Mouse (Mus musculus) lung, embryonic 16.5 days (tissue): ENCODE data around the gene Crybb2. TPM values are rescaled to one million over a fixed set of nuclear protein-coding genes. Genes with fewer than 3 reads are reported as not detected.
A peak's percentile ranks its signal among the peaks of the same experiment; 100 is the strongest.
"Not testable (repeated sequence)": the region's sequence is repeated elsewhere in the genome, so short reads cannot be mapped to it uniquely, and the experiment has no call there.

Experiments used
- ATAC-seq: fragments of 200-750 bp; cut with Nextera tagmentation; 2 replicates; pipeline ENCODE4 v1.8.0; 2017; ENCODE audit warnings: low read depth, mild to moderate bottlenecking, moderate library complexity
- H3K27ac ChIP-seq: fragments of 300-500 bp; sonication (generic); 2 replicates; pipeline ENCODE4 v1.5.1; 2014; ENCODE audit warnings: mild to moderate bottlenecking, control low read depth, low read length
- H3K27me3 ChIP-seq: fragments of 300-500 bp; sonication (generic); 2 replicates; pipeline ENCODE4 v1.6.1; 2014; ENCODE audit warnings: low read depth, low read length, mixed read lengths; ENCODE audit not compliant: control insufficient read depth, insufficient read depth
- H3K36me3 ChIP-seq: fragments of 300-500 bp; sonication (generic); 2 replicates; pipeline ENCODE4 v1.6.1; 2014; ENCODE audit warnings: low read length; ENCODE audit not compliant: control insufficient read depth, insufficient read depth
- H3K4me1 ChIP-seq: fragments of 300-500 bp; sonication (generic); replicated peaks from 2 replicates; pipeline ENCODE4 v1.6.1; 2014; ENCODE audit warnings: low read length, mixed read lengths; ENCODE audit not compliant: control insufficient read depth, insufficient read depth
- H3K4me2 ChIP-seq: fragments of 300-500 bp; sonication (generic); 2 replicates; pipeline ENCODE4 v1.6.1; 2014; ENCODE audit warnings: low read depth, low read length, control low read depth
- H3K4me3 ChIP-seq: fragments of 300-500 bp; sonication (generic); 2 replicates; pipeline ENCODE4 v1.5.1; 2014; ENCODE audit warnings: mild to moderate bottlenecking, low read length, control low read depth
- H3K9ac ChIP-seq: fragments of 300-500 bp; sonication (generic); 2 replicates; pipeline ENCODE4 v1.6.1; 2014; ENCODE audit warnings: low read length, control low read depth
- H3K9me3 ChIP-seq: fragments of 300-500 bp; sonication (generic); 2 replicates; pipeline ENCODE4 v1.6.1; 2016; ENCODE audit warnings: low read length; ENCODE audit not compliant: control insufficient read depth
- WGBS: fragments of 180-500 bp; shearing (Covaris S2); extraction: QIAGEN DNeasy Blood & Tissue Kit; methylation state at CpG from one replicate; pipeline ENCODE4 v1.1.7; 2014; 5-methylcytosine and 5-hydroxymethylcytosine counted together
- polyA plus RNA-seq: library from polyadenylated mRNA; unstranded; fragments of >200 nt; fragmentation: Nextera tagmentation; extraction: Ambion mirVana; gene quantifications from 2 replicates; pipeline ENCODE4 v1.2.1, GENCODE M21; 2015

Gene Crybb2
- polyA plus RNA-seq, 1 experiment from 2014 or later = not detected

DNA sequence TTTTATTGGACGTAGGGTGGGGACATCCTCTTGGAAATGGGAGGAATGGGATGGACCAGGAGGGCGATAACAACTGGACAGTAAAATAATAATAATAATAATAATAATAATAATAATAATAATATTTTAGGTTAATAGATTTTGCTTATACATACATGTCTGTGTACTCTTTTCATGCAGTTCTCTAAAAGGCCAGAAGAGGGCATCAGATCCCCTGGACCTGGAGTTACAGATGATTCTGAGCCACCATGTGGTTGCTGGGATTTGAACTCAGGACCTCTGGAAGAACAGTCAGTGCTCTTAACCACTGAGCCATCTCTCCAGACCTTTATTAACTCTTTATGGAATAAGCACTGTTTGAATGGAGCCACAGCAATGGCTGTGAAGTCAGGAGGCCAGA, 39.7 kb upstream of the Crybb2 start:
- not testable (repeated sequence) for H3K36me3 ChIP-seq, H3K27ac ChIP-seq, H3K27me3 ChIP-seq, H3K4me3 ChIP-seq, H3K9ac ChIP-seq, H3K9me3 ChIP-seq, H3K4me2 ChIP-seq, ATAC-seq
- WGBS = 85% methylated on average over 2 of the region's 2 CpGs
- peaks cover 49% of the 10 kb centered on the region for H3K4me1 ChIP-seq

DNA sequence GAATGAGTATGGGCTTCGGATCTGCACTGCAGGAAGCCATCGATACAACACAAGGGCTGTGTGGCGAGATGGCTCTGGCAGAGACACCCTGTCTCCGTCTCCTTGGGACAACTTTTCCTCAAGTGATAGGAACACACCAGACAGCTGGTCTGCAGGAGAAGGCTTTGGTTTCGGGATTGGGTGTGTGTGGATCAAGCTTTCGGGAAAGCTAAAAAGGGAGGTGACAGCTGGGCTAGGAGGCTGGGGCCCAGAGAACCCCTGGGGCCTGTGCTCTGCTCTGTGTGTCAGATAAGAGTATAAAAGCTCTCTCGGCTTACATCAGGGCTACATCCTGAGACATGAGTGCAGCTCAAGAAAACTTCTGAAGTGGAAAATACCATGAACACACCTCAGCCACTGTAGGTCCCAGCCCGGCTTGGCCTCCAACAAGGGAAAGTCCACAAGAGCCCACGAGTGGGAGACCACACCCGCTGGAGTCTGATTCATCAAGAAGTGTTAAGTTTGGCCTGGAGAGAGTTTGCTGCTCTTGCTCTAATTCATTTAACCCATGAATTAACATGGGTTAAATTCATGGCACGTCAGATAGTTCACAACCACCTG, 38.3 kb upstream of the Crybb2 start:
- H3K27ac ChIP-seq = peak overlapping the region; percentile 77
- peaks cover 37% of the 10 kb centered on the region for H3K4me1 ChIP-seq
- no peak overlapping the region for H3K4me2 ChIP-seq

DNA sequence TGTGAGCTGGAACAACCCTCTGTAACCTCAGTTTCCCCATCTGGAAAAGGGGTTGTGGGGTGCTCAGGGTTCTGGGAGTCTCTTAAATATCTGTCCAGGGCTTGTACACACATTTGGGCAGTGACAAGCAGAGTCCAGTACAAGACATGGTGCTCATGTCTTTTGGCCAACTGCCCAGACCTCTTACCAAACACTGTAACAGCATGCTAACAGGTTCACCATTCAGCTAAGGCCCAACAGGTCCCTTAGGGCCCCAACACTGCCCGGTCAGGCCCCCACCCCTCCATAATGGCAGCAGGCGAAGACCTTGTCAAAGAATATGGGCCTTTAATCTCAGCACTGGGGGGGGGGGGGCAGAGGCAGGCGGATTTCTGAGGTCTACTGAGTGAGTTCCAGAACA, 37.8 kb upstream of the Crybb2 start:
- Histone ChIP-seq H3K4me2 (no peak overlapping the region), H3K9me3 (no peaks in the 10 kb centered on the region), H3K27me3 (no peaks in the 10 kb centered on the region), H3K36me3 (no peaks in the 10 kb centered on the region), H3K9ac (no peak overlapping the region), H3K4me1 (peaks cover 33% of the 10 kb centered on the region), H3K27ac (peak overlapping the region; percentile 77), H3K4me3 (no peak overlapping the region)
- peak; percentile 53 for ATAC-seq
- WGBS = 39% methylated on average over 2 of the region's 3 CpGs

More for the DNA sequence above, 38.3 kb upstream of the Crybb2 start:
- no peaks in the 10 kb centered on the region for H3K36me3 ChIP-seq
- no peaks in the 10 kb centered on the region for H3K27me3 ChIP-seq
- 53% methylated on average over 11 of the region's 11 CpGs for WGBS
- peak; percentile 4; the same call in 1 of the 2 replicates for ATAC-seq
- no peak overlapping the region for H3K4me3 ChIP-seq
- H3K9me3 ChIP-seq = no peaks in the 10 kb centered on the region
- no peak overlapping the region for H3K9ac ChIP-seq

DNA sequence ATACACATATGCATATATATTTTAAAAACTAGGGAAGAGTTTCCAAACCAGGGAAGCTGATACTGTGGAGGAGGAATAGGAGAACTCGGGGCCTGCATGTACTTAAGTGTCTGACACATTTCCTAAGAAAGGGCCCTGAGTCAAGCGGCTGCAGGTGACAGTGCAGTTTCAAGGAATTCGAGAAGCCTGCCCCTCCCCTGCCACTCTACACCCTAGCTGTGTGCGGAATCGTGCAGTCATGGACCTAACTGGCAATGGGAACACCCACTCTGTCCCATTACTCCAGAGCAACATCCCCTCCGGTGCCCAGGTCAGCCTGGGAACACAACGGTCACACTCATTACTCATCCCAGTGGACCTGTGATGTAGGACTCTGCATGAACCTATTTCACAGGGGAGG, 36.7 kb upstream of the Crybb2 start:
- H3K4me2 ChIP-seq = no peak overlapping the region
- 51% methylated on average over 7 of the region's 7 CpGs for WGBS
- no peaks in the 10 kb centered on the region for H3K27me3 ChIP-seq
- H3K4me3 ChIP-seq = no peak overlapping the region
- no peak overlapping the region for H3K9ac ChIP-seq
- H3K27ac ChIP-seq = peak overlapping the region; percentile 36
- H3K4me1 ChIP-seq = peaks cover 24% of the 10 kb centered on the region
- peak; percentile 36; the same call in 1 of the 2 replicates for ATAC-seq
- H3K36me3 ChIP-seq = no peaks in the 10 kb centered on the region
- no peaks in the 10 kb centered on the region for H3K9me3 ChIP-seq

DNA sequence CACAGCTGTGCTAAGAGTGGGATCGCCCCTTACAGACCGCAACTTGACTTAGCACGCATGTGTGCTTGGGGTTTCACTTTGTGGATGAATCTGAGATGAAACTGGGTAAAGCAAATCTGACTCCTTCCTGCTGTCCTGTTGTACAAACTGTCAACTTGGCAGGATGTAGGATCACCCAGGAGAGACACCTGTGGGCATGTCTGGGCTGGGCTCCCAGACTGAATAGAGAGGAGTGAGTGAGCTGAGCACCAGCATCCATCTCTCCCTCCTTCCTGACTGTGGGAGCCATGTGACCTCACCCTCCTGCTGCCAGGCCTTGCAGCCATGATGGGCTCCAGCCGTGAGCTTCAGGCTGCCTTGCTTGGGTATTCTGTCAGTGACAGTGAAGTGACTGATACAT, 35.6 kb upstream of the Crybb2 start:
- Histone ChIP-seq H3K4me1 (peaks cover 14% of the 10 kb centered on the region), H3K27me3 (no peaks in the 10 kb centered on the region), H3K9ac (no peak overlapping the region), H3K4me3 (no peak overlapping the region), H3K27ac (no peak overlapping the region), H3K9me3 (no peaks in the 10 kb centered on the region), H3K36me3 (no peaks in the 10 kb centered on the region), H3K4me2 (no peak overlapping the region)
- WGBS = 86% methylated on average over 4 of the region's 4 CpGs
- no peak for ATAC-seq

DNA sequence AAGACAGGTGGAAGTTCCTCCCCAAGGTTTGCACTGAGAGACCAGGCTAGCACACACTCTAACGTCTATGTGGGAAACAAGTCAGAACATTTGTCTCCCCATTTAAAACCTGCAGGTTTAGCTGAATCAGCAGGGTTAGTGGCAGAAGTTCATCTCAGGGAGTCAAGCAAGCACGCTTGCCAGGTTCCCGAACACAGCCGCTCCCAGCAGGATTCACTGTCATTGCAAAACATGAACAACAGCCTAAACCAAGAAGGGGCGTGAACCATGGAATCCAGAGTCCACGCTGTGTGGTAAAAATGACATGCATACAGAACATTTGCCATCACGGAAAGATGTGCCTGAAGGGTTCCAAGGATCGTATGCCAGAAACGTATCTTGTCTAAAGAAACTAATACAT, 35.1 kb upstream of the Crybb2 start:
- no peaks in the 10 kb centered on the region for H3K36me3 ChIP-seq
- no peak overlapping the region for H3K27ac ChIP-seq
- H3K4me3 ChIP-seq = no peak overlapping the region
- 82% methylated on average over 9 of the region's 9 CpGs for WGBS
- no peak overlapping the region for H3K4me2 ChIP-seq
- no peak overlapping the region for H3K9ac ChIP-seq
- no peak for ATAC-seq
- peaks cover 14% of the 10 kb centered on the region for H3K4me1 ChIP-seq
- H3K27me3 ChIP-seq = no peaks in the 10 kb centered on the region
- H3K9me3 ChIP-seq = no peaks in the 10 kb centered on the region

DNA sequence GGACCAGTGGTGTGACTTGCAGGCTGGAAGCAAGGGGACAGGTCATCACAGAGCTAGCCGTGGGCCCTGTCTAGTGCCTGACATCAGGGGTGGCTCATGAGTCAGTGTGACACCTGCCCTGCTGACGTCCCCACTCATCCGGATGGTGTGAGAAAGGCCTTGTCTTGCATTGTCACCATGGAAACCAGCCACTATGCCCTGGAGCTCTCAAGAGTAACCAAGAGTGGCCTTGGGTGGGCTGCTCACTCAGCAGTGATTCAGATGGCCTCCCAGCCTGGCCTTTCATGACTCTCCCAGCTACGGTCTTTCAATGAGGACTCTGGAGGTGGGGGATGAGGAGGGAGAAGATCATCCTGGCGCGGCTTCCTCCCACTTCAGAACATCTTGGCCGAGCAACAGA, 32.5 kb upstream of the Crybb2 start:
- 65% methylated on average over 7 of the region's 7 CpGs for WGBS
- no peak overlapping the region for H3K4me2 ChIP-seq
- H3K9me3 ChIP-seq = no peaks in the 10 kb centered on the region
- no peaks in the 10 kb centered on the region for H3K27me3 ChIP-seq
- no peak overlapping the region for H3K4me3 ChIP-seq
- H3K27ac ChIP-seq = no peak overlapping the region
- H3K4me1 ChIP-seq = peaks cover 2% of the 10 kb centered on the region
- H3K9ac ChIP-seq = no peak overlapping the region
- peaks cover 1% of the 10 kb centered on the region; the same call in 1 of the 2 replicates for H3K36me3 ChIP-seq
- ATAC-seq = no peak

DNA sequence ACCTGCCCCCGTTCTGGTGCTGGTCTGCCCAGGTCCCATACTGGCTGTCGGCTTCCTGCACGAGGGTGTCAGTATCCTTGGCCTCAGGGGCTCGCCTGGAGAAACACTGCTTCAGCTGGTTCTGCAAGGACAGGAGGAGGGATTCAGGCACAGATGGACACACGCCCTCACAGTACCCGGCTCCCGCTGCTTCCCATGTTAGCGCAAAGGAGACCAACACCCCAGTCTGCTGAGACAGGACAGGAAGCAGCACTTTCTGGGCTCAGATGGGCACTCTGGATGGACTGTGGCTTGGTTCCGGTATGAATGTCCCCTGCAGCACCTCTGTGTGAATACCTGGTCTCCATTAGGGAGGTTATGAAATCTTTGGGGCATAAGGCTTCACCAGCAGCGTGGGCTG, 31.5 kb upstream of the Crybb2 start:
- no peak overlapping the region for H3K4me2 ChIP-seq
- no peak for ATAC-seq
- no peaks in the 10 kb centered on the region; the same call in 1 of the 2 replicates for H3K4me1 ChIP-seq
- H3K9me3 ChIP-seq = no peaks in the 10 kb centered on the region
- no peak overlapping the region for H3K27ac ChIP-seq
- H3K36me3 ChIP-seq = peaks cover 3% of the 10 kb centered on the region; the same call in 1 of the 2 replicates
- no peak overlapping the region for H3K9ac ChIP-seq
- H3K4me3 ChIP-seq = no peak overlapping the region
- WGBS = 80% methylated on average over 10 of the region's 10 CpGs
- no peaks in the 10 kb centered on the region for H3K27me3 ChIP-seq

DNA sequence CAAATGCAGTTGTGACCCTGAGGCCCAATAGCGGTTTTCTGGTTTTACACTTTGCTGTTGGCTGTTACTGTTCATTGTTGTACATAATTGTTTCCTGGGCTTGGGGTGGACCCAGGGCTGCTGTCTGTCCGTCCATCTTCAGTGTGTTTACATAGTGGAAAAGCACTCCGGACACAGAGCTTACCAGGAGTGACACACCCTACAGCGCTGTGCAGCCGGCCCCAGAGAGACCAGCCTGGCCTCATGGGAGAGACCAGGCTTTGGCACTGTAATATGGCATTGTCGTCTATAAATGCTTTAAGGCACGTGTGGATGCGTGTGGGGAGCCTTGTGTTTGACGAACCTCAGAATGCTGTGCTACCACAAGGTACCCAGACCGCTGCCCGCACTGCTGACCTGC, 30.5 kb upstream of the Crybb2 start:
- Histone ChIP-seq H3K4me1 (no peaks in the 10 kb centered on the region; the same call in 1 of the 2 replicates), H3K27me3 (no peaks in the 10 kb centered on the region), H3K9me3 (no peaks in the 10 kb centered on the region), H3K36me3 (peaks cover 3% of the 10 kb centered on the region; the same call in 1 of the 2 replicates), H3K9ac (no peak overlapping the region), H3K4me2 (no peak overlapping the region), H3K4me3 (no peak overlapping the region), H3K27ac (no peak overlapping the region)
- ATAC-seq = no peak
- 64% methylated on average over 11 of the region's 11 CpGs for WGBS
